Mouse (Mus musculus) kidney, adult 18-20 months (tissue): ENCODE measurements around the gene Hectd4.
"Not testable (repeated sequence)": the region's sequence is repeated elsewhere in the genome, so short reads cannot be mapped to it uniquely, and the experiment has no call there.

Experiments used
- DNase-seq: peaks from one replicate; pipeline ENCODE4 v3.0.0; 2021

The Hectd4 gene

DNA sequence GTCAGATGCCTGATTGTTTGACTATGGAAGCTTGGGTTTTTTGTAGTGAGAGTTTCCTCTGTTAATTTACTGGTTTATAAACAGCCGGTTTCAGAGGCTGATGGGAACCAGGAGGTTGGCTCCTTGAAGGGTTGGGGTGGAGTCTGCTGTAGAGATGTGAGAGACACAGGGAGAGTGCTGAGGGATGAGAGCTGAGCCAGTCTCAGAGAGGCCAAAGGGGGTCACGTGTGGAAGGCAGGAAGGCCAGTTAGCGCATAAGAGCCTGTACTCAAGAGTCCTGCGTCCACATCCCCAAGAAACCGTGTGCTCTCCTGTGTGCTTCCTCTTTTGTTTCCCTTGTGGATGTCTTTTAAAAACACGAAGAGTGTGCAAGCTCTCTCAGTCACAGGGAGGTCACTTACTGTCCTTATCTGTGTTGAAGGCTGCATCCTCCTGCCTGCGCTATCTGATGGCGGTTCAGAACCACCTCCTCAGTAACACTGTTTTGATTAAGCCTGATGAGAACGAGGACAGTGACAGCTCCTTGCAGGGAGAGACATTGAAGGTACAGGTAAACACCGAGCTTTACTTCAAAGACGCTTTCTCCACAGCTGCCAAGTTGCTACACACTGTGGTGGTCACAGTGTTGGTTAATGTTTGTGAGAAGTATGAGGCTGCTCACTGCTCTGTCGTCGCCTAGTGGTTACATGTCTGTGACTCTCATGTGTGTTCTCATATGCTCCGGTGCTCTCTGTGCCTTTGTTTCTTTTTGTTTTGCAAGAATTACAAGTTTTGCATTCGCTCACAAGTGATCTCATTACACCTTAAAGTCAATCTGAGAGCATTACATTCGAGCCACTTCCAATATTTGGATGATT, 72.5 kb downstream of the Hectd4 start:
- DNase-seq, result no peak

DNA sequence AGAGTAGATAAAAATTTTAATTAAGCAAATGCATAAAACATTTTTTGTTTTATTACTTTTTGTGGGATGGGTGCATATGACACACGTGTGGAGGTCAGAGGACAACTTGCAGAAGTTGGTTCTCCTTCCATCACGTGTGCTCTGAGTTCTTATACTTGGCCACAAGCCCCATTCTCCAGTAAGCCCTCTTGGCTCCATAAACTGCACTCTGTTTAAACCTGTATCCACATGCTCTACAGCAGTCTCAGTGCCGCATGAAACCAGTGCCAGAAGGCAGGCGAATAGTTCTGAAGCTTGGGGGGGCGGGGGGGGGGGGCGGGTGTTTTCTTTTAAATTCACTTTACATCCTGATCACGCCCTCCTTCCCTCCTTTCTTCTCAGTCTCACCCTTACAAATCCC, 85.0 kb downstream of the Hectd4 start:
- no peak for DNase-seq

DNA sequence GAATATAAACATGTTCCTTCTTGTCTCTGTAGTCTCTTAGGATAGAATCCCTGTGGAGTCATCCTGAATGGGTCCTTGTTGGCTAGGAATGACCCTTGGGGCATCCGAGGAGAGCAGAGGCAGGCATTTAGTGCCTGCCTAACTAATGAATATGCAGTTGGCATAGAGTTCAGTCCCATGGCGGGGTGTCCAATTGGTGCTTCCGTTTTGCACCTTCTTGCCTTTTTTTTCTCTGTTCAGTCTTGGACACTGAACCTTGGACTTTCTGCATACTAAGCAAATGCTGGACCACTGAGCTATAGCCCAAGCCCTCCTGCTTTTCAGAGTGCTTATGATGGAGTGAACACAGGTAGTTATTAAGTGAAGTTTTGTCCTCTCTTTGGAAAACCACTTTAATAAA, 87.6 kb downstream of the Hectd4 start:
- peak; percentile 23 for DNase-seq

DNA sequence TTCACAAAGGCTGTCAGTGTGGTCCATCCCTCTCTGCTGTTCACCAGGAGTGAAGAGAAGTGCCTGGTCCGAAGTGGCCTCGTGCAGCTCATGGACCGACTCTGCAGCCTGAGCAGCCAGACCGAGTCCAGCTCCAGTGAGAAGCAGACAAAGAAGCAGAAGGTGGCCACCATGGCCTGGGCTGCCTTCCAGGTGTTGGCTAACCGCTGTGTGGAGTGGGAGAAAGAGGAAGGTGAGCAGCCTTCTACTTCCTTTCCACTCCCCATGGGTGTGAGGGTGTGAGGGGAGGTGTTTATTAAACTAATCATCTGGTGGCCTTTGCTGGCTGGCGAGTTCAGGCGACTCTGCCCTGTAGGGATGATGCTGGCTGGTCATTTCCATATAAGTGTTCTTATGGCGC, 91.6 kb downstream of the Hectd4 start:
- no peak for DNase-seq

DNA sequence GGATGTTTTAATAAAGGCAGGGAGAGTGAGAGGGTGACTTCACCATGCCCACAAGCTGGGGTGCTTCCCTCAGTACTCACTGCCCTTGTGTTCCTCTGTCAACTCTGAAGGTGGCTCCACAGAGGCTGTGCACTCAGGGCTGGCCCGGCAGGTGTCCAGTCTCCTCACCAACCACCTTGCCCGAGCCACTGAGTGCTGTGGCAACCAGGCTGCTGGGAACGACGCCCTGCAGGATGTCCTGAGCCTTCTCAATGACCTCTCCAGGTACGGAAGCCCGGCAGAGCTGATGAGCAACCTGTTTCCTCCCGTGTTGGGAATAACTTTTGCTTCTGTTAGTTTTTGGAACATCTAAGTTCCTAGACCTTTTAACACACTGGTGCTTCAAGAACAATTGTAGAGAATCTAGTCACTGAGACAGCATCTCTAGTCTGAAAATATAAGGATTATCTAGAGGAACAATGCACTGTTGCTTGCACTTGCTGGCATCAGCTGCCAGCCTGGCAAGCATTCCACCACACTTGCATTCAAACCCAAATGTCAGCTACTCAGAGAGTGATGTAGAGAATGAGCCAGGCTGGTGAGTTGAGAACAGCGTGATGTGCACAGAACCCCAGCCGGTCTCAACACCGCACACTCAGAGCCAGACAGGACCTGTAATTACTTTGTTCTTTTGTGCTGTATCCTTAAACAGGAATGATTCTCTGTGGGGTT, 93.9 kb downstream of the Hectd4 start:
- DNase-seq, result no peak

DNA sequence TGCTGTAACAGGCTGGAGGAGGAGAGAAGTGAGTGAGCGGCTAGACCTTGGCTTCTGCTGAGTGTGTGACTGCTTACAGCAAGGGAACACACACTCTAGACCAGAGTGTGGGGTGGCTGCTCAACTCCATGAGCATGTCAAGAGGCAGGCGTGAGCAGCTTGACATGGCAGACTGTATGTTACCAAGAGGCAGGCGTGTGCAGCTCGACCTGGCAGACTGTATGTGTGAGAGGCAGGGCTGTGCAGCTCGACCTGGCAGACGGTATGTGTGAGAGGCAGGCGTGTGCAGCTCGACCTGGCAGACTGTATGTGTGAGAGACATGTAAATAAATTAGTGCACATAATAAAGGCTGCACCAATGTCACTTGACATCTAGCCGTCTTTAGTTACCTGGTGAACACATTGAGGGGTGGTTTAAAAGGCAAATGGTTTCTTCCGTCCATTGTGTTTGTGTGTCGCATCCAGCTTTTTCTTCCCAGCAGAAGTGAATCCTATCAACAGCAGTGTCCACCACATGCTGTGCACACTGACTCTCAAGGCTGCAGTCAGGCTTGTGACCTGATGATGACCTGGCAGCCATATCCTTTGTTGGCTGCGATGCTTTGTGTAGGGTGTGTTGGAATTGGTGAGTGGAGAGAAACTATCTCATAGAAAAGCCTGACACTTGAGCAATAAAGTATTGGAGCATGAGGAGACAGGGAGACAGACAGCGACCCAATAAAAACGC, 106.2 kb downstream of the Hectd4 start:
- DNase-seq, result no peak

DNA sequence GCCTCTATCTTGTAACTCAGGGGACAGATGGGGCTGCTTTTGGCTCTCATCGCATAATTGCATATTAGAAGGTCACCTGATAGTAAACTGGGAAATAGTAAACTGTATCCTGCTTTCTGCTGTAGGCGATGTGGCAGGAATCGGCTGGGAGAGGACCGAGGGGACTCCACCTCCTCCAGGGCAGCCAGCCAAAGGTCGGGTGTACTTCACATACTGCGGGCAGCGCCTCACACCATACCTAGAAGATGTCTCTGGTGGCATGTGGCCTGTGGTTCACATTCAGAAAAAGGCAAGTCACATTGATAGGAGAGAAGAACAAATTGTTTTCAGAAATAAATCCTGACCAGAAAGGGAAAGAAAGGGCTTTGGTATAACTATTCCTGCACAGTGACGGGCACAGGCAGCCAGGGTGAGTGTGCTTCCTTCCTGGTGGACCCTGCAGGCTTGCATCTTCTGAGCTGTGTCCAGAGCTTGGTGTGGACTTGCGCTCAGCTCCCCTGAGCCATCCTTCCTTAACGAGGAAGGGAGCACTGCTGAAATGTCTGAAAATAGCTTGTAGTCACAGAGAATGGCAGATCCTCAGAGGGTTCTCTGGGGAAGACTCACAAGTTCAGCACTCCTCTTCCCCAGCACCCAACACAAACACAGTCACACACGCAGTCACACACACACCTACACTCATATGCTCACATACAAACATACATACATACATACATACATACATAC, 109.5 kb downstream of the Hectd4 start:
- DNase-seq, result peak; percentile 62

DNA sequence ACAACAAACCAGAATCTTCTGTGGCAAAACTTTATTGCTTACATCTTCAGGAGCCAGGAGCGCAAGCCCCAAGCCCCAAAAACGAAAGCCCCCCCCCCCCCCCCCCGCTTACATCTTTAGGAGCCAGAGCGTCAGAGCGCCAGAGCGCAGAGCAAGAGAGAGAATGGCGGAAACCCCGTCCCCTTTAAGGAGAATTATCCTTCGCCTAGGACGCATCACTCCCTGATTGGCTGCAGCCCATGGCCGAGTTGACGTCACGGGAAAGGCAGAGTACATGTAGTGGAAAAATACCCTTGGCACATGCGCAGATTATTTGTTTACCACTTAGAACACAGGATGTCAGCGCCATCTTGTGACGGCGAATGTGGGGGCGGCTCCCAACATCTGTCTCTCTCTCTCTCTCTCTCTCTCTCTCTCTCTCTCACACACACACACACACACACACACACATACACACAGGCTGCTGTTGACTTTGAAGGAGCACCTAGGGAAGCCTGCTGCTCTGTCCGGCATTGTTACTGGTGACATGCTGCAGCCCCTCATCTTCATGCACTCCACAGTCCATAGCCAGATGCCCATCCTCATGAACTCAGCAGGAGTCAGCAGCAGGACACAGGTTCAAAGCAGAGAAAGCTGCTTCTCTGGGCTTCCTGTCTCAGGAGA, 110.3 kb downstream of the Hectd4 start:
- DNase-seq, result not testable (repeated sequence)

DNA sequence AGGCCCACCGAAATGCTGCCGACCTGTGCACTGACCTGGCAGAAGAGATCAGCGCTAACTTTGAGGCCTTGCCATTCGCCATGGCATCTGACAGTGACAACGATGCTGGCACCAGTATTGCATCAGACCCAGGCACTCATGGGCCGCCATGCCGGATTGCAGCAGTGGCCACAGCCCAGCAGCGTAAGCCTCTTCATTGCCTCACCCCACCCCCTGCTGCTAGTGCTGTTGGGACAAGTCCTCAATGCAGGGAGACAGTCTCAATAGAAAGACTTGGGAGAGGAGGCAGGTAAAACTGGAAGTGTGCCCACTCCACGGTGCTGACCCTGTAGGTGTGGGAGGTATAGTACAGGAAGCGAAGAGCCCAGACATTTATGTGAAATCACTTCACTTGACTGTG, 111.7 kb downstream of the Hectd4 start:
- no peak for DNase-seq

DNA sequence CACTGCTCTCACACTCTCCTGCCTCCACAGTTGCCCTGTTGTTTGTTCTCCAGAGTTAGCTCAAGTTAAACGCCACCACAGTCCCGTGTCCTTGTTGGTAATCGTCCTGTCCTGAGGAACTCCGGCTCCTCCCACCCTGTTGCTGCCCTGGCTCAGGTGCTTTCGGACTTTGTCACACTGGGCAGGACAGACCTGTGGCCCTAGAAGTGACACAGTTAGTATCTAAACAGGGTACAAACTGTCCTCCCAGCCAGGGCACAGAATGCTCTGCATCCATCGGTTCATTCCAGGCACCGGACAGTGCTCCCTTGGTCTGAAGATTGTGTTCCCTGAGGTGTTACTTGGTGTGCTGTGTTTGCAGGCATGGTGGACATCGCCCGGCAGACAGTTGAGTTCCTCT, 114.0 kb downstream of the Hectd4 start:
- DNase-seq, result peak; percentile 41

DNA sequence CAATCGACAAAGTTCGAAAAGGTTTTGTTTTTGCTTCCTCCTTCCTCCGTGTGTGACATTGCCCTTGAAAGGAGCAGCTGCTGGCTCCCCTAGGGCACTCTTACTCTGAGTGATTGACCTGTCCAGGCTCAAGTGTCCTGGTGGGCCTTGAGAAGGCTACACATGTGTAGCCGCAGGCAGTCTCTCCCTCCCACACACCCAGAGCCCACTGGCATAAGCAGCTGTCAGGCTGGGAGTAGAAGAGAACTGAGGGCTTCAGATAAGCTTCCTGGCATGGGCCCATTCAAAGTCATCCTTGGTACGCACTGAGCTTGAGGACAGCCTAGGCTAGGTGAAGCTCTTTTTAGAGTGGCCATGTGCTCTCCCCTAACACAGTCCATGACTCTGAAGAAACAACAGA, 114.4 kb downstream of the Hectd4 start:
- no peak for DNase-seq

DNA sequence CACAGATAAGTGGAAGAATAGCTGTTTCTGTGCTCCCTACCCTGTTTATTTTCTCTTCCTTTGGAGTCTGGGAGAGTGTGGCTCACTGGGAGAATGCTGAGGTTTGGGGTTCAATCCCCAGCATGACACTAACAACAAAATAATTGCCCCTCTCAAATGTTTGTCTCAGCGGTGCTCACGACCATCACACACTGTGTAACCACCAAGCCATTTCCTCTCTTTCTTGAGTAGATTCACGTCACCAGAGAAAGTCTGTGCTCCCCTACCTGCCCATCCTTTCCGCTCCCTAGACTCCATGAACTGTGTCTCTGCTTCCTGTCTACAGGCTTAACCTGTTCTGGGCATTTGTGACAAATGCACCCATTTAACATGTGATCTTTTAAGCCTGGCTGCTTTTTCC, 115.4 kb downstream of the Hectd4 start:
- DNase-seq, result no peak

DNA sequence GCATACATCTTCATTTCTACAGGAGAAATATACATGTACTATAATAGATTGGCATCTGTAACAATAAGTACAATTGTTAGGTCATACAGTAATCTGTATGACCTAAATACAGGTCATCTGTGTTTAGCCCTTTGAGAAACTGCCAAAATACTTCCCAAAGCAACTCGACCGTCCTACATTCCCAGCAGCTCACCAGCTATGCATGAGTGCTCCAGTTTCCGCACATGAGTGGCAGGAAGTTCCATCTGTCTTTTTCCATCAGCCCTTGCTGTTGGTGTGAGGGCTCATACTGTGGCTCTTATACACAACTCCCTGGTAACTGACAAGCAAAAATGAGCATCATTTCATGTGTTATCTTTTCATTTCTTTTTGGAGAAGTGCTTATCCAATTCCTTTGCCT, 116.0 kb downstream of the Hectd4 start:
- DNase-seq, result no peak

DNA sequence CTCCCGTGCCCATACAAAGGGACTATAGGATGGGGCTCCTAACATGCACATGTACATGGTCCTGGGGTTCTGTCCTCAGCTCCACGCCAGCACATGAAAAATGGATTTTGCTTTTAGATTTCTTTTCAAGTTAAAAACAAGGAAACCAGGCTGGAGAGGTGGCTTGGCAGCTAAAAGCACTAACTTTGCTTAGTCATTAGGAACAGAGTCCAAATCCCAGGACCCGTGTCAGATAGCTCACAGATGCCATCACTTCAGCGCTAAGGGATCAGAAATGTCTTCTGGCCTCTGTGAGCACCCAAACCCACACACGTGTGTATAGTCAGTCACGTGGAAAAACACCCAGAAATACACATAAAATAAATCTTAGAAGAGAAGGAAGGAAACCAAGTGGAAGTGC, 116.8 kb downstream of the Hectd4 start:
- DNase-seq, result peak; percentile 22

DNA sequence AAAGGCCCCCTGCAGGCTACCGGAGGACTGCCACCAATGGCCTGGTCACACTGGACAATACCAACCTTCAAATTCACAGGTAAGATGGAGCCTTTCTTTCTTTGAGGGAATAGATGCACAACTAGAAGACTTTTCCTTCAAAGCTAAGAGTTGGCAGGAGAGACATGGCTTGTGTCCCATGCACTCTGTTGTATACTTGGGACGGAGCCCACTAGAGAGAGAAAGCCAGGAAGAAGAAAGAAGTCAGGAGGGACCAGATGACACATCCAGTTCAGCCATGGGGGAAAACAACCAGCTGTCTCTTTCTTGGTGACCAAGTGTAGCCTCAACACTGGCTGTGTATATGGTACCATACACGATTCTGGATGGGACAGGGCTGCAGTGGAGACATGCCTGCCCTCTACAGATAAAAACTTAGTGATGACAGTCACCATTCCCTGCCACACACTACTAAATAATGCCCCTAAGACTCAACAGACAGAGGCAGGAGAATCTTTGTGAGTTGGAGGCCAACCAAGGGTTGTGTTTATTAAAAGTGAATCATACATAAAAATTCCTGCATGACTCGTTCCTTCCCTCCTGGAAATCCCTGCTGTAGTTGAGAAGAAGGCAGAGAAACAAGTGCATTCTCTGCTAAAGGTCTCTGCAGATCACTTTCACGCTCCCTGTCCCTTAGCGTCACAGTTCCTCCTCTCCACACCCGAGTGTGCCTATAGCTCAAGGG, 119.7 kb downstream of the Hectd4 start:
- DNase-seq, result no peak

DNA sequence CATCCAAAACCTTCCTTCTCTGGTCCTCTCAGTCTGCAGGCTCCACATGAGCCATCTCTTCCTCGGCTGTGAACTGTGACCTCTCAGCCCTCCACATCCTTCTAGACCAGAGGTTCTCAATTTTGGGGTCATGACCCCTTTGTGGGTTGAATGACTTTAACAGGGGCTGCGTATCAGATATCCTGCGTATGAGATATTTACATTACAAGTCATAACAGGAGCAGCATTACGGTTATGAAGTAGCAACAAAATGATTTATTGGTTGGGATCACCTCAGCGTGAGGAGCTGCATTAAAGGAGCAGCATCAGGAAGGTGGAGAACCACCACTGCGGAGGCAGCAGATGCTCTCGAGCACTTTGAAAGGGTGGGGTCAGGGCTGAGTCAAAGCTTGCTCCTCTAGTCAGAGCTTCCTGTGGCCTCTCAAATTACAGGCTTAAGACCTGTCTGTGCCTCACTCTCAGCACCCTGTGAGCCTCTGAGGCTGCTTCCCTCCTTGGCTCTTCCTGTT, 121.0 kb downstream of the Hectd4 start:
- DNase-seq, result no peak

DNA sequence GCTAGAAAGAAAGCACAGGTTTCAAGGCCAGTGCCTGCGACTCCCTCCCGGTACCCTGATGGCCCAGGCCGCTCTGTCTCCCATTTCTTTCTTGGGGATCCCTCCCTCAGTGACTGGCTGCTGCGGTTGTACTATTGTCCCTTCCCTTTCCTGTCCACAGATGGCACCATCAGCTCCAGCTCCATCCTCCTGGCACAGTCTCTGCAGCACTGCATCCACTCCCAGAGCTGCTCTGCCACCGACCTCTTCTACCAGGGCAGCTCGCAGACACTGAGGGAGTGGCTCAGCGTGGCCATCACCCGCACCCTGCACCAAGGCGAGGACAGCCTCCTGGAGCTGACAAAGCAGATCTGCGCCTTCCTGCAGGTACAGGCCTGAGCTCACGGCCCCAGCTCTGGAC, 122.5 kb downstream of the Hectd4 start:
- no peak for DNase-seq

DNA sequence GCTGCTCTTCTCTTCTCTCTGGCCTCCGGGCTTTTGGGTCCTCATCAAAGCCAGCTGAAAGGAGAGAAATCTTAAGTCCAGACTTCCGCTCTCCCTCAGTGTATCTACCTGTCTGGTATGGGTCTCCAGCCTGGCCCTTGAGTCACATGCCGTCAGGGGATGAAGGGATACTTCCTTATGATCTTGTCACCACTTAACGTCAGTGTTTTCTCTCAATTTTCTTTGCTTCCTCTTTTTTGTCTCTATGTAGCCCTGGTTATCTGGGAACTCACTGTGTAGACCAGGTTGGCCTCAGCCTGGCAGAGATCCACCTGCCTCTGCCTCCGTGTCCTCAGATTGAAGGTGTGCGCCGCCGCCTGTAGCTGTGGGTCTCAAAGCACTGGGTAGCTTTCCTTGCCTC, 124.0 kb downstream of the Hectd4 start:
- DNase-seq, result no peak

DNA sequence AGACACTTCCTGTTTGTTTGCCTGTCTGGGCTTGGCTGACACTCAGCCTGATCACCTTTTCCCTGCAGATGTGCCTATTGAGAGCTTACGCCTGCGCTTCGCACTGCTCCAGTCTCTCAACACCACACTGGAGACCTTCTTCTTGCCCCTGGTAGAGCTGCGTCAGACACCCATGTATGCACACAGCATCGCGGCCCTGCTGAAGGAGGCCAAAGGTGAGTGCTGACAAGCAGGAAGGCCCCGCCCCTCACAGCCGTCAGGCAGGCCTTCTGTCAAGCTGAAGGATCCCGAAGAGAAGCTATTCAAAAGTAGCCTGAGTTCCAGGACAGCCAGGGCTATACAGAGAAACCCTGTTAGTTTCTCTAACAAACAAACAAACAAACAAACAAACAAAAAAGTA, 139.2 kb downstream of the Hectd4 start:
- DNase-seq, result peak; percentile 9

DNA sequence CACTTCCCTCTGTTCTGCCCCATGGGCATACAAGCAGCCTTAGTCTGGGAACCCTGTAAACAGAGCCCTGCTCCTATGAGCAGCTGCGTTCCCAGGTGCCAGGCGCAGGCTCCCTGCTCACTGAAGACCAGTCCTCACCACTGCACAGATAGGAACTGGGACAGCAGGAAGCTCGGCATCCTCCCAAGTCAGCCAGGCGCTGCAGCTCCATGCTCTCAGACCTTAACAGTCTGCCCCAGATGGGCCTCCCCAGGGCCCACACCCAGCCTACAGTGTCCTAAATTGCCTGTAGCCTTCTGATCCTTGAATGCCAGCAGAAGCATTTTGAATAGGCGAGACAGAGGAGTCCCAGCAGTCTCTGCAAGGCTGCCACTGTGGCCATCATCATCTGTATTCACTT, 141.7 kb downstream of the Hectd4 start:
- DNase-seq, result no peak

DNA sequence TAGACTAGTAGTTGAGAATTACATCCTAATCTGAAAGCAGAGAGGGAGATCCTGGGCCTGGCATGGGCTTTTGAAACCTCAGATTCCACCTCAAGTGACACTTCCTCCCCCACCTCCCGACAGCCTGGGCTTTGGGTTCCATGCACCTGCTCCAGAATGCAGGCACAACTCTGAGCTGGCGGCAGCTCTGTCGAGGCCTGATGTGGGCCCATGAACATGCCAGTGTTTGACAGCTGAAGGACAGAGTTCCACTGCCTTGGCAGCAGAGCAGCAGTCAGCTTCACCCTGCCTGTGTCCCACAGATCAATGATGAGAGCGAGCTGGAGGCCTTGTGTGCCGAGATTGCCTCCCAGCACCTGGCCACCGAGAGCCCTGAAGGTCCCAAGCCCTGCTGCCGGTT, 143.4 kb downstream of the Hectd4 start:
- DNase-seq, result no peak
